Mouse (Mus musculus): ENCODE results near the gene Rep15. TPM values are rescaled to one million over a fixed set of nuclear protein-coding genes. Genes with fewer than 3 reads are reported as not detected.

Rep15 gene
- 245 TPM for polyA plus RNA-seq (2014; fragmentation: Illumina TruSeq; extraction: RNeasy Lipid Tissue Mini Kit (QIAGEN cat#74804); ENCODE audit: low read depth, low replicate concordance)

GRCm38 (mm10) chr6:147032303-147032925 is at the start of gene Rep15:
Gene Rep15, plus strand, starts transcription at chr6:147032584.

DNA sequence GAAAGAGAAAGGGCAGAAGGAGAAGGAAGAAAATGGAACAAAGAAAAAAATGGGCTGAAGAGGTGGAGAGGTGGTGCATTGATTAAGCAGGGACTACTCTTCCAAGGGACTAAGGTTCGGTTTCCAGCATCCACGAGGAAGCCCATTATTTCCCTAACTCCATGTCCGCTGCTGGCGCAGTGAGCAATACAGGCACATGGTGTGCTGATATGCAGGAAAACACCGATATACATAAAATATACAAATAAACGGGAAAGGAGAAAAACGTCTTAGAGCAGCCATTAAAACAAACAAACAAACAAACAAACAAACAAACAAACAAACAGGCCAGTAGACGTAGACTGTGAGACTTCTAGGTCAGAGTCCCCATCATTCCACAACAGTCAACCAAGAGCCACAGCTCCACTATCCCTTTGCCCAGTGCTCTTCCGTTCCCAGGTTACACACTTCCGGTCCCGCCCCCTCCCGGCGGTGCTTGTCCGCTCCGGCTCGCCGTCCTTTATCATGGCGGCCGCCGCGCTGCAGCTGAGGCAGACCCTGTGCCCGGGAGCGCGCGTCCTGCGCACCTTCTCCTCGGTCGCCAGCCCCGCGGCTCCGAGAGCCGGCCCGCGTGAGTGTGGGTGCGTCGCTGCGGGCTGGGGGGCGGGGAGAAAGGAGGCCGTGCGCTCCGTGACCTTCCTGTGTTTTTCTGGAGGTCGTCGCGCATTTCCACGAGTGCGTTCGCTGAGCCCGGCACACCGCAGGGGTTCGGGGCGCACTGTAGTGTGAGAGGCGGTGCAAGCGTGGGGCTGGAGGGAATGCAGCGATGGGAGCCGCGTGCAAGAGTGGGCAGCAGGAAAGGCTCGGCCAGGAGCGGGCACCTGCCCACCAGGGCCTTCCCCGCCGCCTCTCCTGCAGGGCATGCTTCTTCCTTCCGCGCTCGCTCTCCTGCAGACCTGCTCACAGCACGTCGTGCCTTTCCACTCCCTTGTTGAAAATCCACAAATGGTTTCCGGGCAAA is 10.2 kb downstream of the Rep15 start, which contains the start of gene Mrps35:
Mrps35 (plus strand) TSS at position 474 of the 1,000 bp plus-strand sequence.

Other genes with a start within 250 kb of the Rep15 start
- gene Arntl2, start 236.5 kb upstream of the Rep15 start, polyA plus RNA-seq (2014; fragmentation: Illumina TruSeq; extraction: RNeasy Lipid Tissue Mini Kit (QIAGEN cat#74804); ENCODE audit: low read depth, low replicate concordance): 4.5 TPM
- gene Smco2, start 182.5 kb upstream of the Rep15 start, polyA plus RNA-seq (2014; fragmentation: Illumina TruSeq; extraction: RNeasy Lipid Tissue Mini Kit (QIAGEN cat#74804); ENCODE audit: low read depth, low replicate concordance): not detected
- gene Ppfibp1, start 144.1 kb upstream of the Rep15 start, polyA plus RNA-seq (2014; fragmentation: Illumina TruSeq; extraction: RNeasy Lipid Tissue Mini Kit (QIAGEN cat#74804); ENCODE audit: low read depth, low replicate concordance): 46.1 TPM
- gene 1700034J05Rik, start 78.2 kb upstream of the Rep15 start, polyA plus RNA-seq (2014; fragmentation: Illumina TruSeq; extraction: RNeasy Lipid Tissue Mini Kit (QIAGEN cat#74804); ENCODE audit: low read depth, low replicate concordance): not detected
- gene Mrps35, start 10.2 kb downstream of the Rep15 start, polyA plus RNA-seq (2014; fragmentation: Illumina TruSeq; extraction: RNeasy Lipid Tissue Mini Kit (QIAGEN cat#74804); ENCODE audit: low read depth, low replicate concordance): 33.5 TPM
- not detected for gene Mansc4, start 54.4 kb downstream of the Rep15 start, polyA plus RNA-seq (2014; fragmentation: Illumina TruSeq; extraction: RNeasy Lipid Tissue Mini Kit (QIAGEN cat#74804); ENCODE audit: low read depth, low replicate concordance)
- 20.3 TPM for gene Klhl42, start 58.8 kb downstream of the Rep15 start, polyA plus RNA-seq (2014; fragmentation: Illumina TruSeq; extraction: RNeasy Lipid Tissue Mini Kit (QIAGEN cat#74804); ENCODE audit: low read depth, low replicate concordance)
- gene Pthlh, start 231.6 kb downstream of the Rep15 start, polyA plus RNA-seq (2014; fragmentation: Illumina TruSeq; extraction: RNeasy Lipid Tissue Mini Kit (QIAGEN cat#74804); ENCODE audit: low read depth, low replicate concordance): 0.73 TPM